Mouse (Mus musculus) forebrain, embryonic 11.5 days (tissue): ENCODE measurements around the gene Shisa3. TPM values are rescaled to one million over a fixed set of nuclear protein-coding genes. Genes with fewer than 3 reads are reported as not detected.

Source experiments
- ATAC-seq: fragments of 200-750 bp; cut with Nextera tagmentation; replicated peaks from 2 replicates; pipeline ENCODE4 v1.8.0; 2017; ENCODE audit warnings: moderate TSS enrichment; ENCODE audit not compliant: low FRiP score
- DNase-seq: peaks from one replicate; pipeline ENCODE4 v3.0.0-alpha.2; 2017; ENCODE audit warnings: low spot score
- H3K27ac ChIP-seq: fragments of 300-500 bp; sonication (generic); 2 replicates; pipeline ENCODE4 v1.5.1; 2014; ENCODE audit warnings: low read depth, low read length
- H3K27me3 ChIP-seq: fragments of 300-500 bp; sonication (generic); 2 replicates; pipeline ENCODE4 v1.6.1; 2014; ENCODE audit warnings: mild to moderate bottlenecking, low read length, mixed read lengths; ENCODE audit not compliant: control insufficient read depth, insufficient read depth
- H3K36me3 ChIP-seq: fragments of 300-500 bp; sonication (generic); 2 replicates; pipeline ENCODE4 v1.6.1; 2014; ENCODE audit warnings: mild to moderate bottlenecking, low read length, moderate library complexity, mixed read lengths; ENCODE audit not compliant: control insufficient read depth, insufficient read depth
- H3K4me1 ChIP-seq: fragments of 300-500 bp; sonication (generic); replicated peaks from 2 replicates; pipeline ENCODE4 v1.6.1; 2014; ENCODE audit warnings: low read length, mixed read lengths; ENCODE audit not compliant: control insufficient read depth, insufficient read depth
- H3K4me2 ChIP-seq: fragments of 300-500 bp; sonication (generic); 2 replicates; pipeline ENCODE4 v1.6.1; 2014; ENCODE audit warnings: low read depth, mild to moderate bottlenecking, low read length, moderate library complexity, mixed read lengths; ENCODE audit not compliant: severe bottlenecking
- H3K4me3 ChIP-seq: fragments of 300-500 bp; sonication (generic); 2 replicates; pipeline ENCODE4 v1.5.1; 2014; ENCODE audit warnings: low read depth, low read length
- H3K9ac ChIP-seq: fragments of 300-500 bp; sonication (generic); 2 replicates; pipeline ENCODE4 v1.6.1; 2014; ENCODE audit warnings: low read length
- H3K9me3 ChIP-seq: fragments of 300-500 bp; sonication (generic); 2 replicates; pipeline ENCODE4 v1.6.1; 2016; ENCODE audit warnings: low read length, mixed read lengths; ENCODE audit not compliant: control insufficient read depth
- WGBS: fragments of 180-500 bp; shearing (Covaris S2); extraction: QIAGEN DNeasy Blood & Tissue Kit; methylation state at CpG from one replicate; pipeline ENCODE4 v1.1.7; 2014; 5-methylcytosine and 5-hydroxymethylcytosine counted together
- polyA plus RNA-seq: library from polyadenylated mRNA; unstranded; fragments of >200 nt; fragmentation: Nextera tagmentation; extraction: Ambion mirVana; gene quantifications from 2 replicates; pipeline ENCODE4 v1.2.1, GENCODE M21; 2014

Gene Shisa3
- polyA plus RNA-seq, 1 experiment from 2014 or later, result 0.76 TPM

DNA sequence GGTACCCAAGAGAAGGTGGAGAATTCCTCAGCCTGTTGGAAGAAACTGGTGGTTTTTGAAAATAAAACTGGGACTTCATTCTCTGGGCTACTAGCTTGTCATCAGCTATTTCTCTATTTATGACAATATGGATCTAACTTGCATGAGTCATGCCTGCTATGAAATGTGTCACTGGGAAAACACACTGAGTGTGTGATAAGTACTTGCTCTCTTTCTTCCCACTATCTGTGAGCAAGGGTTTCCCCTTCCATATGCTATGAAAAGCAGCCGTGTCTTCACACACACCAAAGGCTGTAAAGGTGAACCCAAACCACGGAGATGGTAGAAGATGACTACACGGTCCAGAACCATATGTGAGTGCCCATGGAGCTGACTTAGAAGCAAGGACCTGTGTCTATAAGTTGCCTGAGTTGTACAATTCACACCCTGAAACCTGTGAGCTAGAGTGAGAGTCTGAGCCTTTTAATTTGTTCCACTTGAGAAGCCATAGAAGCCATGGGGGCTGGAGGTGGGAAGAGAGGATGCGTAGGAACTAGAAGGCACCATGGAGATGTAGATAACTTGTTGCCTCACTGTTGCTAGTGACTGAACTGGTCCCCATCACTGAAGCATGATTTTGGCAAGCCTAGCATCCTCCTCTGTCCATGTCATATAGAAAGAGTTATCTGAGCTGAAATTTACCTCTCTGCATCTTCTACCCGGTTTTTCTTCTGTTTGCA, 36.0 kb downstream of the Shisa3 start:
- DNase-seq (no peak), ATAC-seq (no peak)
- Histone ChIP-seq H3K27me3 (no peaks in the 10 kb centered on the region), H3K4me2 (no peak overlapping the region), H3K4me3 (no peak overlapping the region), H3K36me3 (no peaks in the 10 kb centered on the region), H3K9ac (no peak overlapping the region), H3K9me3 (no peaks in the 10 kb centered on the region), H3K27ac (no peak overlapping the region), H3K4me1 (no peaks in the 10 kb centered on the region)
- WGBS, result 91% methylated on average over 5 of the region's 5 CpGs

DNA sequence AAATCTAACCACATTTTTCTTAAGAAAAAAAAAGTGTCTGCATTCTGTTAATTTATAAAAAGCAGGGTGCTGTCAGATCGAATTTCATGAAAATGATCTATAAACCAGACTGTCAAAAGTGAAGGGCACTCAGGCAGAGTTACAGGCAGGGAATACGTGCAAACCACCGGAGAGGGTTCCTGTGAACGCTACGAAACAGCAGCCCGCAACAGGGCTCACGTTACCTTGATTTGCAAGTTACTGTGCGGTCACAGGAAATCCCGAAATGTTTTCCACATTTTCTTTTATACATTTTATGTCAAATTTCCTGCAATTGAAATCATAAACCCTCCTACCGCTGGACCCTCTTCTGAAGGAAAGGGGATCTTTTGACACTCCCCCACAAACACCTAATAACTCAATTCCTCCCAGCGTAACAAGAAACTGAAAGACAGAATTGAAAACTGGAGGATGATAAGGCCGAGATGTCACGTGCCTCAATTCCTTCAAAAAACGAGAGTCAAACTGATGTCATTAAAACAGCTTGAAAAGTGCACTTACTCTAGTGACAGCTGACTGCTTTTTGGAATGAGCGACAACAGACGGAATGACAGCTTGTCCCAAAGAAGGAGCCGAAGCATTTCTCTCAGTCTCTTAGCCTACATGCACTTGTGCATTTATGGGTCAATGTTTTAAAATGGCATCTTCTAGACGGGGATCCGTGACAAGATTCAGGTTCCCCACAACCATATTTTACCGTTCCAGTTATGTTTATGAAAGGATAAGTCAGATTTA, 39.3 kb downstream of the Shisa3 start:
- Histone ChIP-seq H3K4me3 (no peak overlapping the region), H3K4me1 (no peaks in the 10 kb centered on the region), H3K36me3 (no peaks in the 10 kb centered on the region), H3K9me3 (no peaks in the 10 kb centered on the region), H3K4me2 (no peak overlapping the region), H3K9ac (no peak overlapping the region), H3K27ac (no peak overlapping the region), H3K27me3 (no peaks in the 10 kb centered on the region)
- ATAC-seq (no peak), DNase-seq (no peak)
- 90% methylated on average over 20 of the region's 20 CpGs for WGBS

DNA sequence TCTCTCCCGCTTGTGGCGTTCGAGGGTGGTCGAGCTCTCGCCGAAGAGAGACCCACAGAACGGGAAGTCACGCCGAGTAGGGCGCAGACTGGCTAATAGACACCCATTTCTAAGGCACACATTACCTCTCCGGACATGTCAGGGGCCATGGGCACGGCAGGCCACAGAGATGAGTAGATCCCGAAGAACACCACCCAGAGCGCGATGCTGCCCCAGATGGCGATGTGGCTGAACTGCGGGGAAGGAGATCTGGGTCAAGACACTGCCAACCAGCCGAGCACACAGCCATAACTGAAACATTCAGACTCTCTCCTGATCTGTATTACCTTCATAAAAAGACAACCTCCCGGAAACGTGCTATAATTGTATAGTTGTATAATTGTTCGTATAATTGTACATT, 39.9 kb downstream of the Shisa3 start:
- Histone ChIP-seq H3K36me3 (no peaks in the 10 kb centered on the region), H3K4me1 (no peaks in the 10 kb centered on the region), H3K27ac (no peak overlapping the region), H3K9ac (no peak overlapping the region), H3K4me2 (no peak overlapping the region), H3K9me3 (no peaks in the 10 kb centered on the region), H3K27me3 (no peaks in the 10 kb centered on the region), H3K4me3 (no peak overlapping the region)
- no peak for ATAC-seq
- WGBS, result 76% methylated on average over 21 of the region's 21 CpGs
- DNase-seq, result no peak

DNA sequence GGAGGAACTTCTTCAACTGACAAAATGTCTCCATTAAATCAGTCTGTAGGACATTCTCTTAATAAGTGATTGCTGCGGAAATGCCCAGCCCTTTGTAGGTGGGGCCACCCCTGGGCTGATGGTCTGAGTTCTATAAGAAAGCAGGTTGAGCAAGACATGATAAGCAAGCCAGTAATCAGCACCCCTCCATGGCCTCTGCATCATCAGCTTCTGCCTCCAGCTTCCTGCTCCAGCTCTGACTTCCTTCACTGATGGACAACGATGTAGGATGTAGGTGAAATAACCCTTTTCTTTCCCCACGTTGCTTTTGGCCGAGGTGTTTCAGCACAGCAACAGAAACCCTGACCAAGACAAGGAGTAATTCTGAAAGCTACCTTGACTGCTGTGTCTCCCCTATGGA, 41.5 kb downstream of the Shisa3 start:
- Histone ChIP-seq H3K4me2 (no peak overlapping the region), H3K36me3 (0 out of 2 replicates have a peak, but pooled peaks cover under 1% of the 10 kb centered on the region), H3K4me1 (no peaks in the 10 kb centered on the region), H3K9me3 (no peaks in the 10 kb centered on the region), H3K9ac (no peak overlapping the region), H3K27ac (no peak overlapping the region), H3K4me3 (no peak overlapping the region), H3K27me3 (no peaks in the 10 kb centered on the region)
- ATAC-seq, result no peak
- DNase-seq, result no peak
- 91% methylated on average over 4 of the region's 4 CpGs for WGBS

DNA sequence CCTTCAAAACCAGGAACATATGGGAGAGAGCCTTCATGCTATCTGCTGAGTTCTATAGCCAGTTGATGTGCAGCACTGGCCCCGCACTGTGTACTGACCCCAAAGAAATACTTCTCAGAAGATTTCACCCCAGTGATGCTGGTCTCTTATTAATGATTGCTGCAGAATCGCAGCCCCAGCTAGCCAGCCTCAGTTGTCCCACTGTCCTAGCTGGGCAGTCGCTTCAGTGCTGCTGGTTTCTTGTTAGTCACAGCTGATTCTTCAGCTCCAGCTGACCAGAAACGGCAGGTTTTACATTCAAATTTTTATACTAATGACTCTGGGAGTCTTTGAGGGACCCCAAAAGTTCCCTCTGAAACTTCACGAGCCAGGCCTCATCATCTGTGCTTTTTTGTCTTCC, 42.3 kb downstream of the Shisa3 start:
- no peaks in the 10 kb centered on the region for H3K9me3 ChIP-seq
- no peak overlapping the region for H3K4me2 ChIP-seq
- H3K27ac ChIP-seq, result no peak overlapping the region
- no peak overlapping the region for H3K9ac ChIP-seq
- H3K4me3 ChIP-seq, result no peak overlapping the region
- WGBS, result 92% methylated on average over 5 of the region's 5 CpGs
- no peaks in the 10 kb centered on the region for H3K27me3 ChIP-seq
- no peaks in the 10 kb centered on the region for H3K4me1 ChIP-seq
- H3K36me3 ChIP-seq, result 0 out of 2 replicates have a peak, but pooled peaks cover 2% of the 10 kb centered on the region
- DNase-seq (no peak), ATAC-seq (no peak)

DNA sequence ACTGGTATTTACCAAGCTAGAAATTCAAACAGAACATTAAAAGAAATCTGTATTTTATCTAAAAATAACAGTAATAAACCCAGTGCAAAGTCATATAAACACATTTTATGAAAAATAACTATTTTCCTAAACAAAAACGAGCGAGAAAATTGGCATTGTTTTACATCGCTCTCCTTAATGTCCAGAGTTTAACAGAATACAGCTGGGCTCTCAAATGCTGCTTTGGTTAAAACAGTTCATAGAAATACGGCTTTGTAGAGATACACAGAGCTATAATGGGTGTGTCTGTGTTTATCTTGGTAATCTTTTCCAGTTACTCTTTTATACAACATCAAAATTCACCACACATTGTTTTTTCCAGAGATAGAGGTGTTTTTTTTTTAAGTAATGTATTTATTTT, 44.8 kb downstream of the Shisa3 start:
- ATAC-seq (no peak), DNase-seq (no peak)
- H3K4me1 ChIP-seq, result peaks cover 2% of the 10 kb centered on the region; the same call in 1 of the 2 replicates
- no peak overlapping the region for H3K4me3 ChIP-seq
- WGBS, result 89% methylated on average over 4 of the region's 4 CpGs
- no peak overlapping the region for H3K9ac ChIP-seq
- peaks cover 2% of the 10 kb centered on the region; the same call in 1 of the 2 replicates for H3K27me3 ChIP-seq
- H3K36me3 ChIP-seq, result 0 out of 2 replicates have a peak, but pooled peaks cover 2% of the 10 kb centered on the region
- H3K9me3 ChIP-seq, result no peaks in the 10 kb centered on the region
- no peak overlapping the region for H3K27ac ChIP-seq
- no peak overlapping the region for H3K4me2 ChIP-seq

DNA sequence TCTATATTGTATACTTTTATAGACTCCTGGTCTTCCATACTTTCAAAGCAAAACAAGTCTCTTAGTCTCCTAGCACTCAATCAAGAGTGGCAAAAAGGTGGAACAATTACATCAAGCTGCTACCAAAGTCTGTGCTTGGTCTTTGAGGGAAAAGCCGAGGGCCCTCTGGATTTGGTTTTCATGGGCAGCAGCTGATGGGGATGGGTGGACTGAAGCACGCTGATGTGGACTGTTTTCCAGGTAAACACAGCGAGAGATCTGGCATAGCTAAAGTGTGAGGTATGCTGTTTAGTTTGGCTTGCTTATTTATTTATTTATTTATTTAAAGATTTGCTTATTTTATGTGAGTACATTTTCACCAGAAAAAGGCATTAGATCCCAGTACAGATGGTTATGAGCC, 45.9 kb downstream of the Shisa3 start:
- DNase-seq (no peak), ATAC-seq (no peak)
- WGBS, result 95% methylated on average over 3 of the region's 3 CpGs
- H3K9me3 ChIP-seq, result no peaks in the 10 kb centered on the region
- H3K4me2 ChIP-seq, result no peak overlapping the region
- H3K9ac ChIP-seq, result no peak overlapping the region
- no peak overlapping the region for H3K27ac ChIP-seq
- no peak overlapping the region for H3K4me3 ChIP-seq
- peaks cover 3% of the 10 kb centered on the region; the same call in 1 of the 2 replicates for H3K4me1 ChIP-seq
- peaks cover 2% of the 10 kb centered on the region; the same call in 1 of the 2 replicates for H3K27me3 ChIP-seq
- 0 out of 2 replicates have a peak, but pooled peaks cover 2% of the 10 kb centered on the region for H3K36me3 ChIP-seq

DNA sequence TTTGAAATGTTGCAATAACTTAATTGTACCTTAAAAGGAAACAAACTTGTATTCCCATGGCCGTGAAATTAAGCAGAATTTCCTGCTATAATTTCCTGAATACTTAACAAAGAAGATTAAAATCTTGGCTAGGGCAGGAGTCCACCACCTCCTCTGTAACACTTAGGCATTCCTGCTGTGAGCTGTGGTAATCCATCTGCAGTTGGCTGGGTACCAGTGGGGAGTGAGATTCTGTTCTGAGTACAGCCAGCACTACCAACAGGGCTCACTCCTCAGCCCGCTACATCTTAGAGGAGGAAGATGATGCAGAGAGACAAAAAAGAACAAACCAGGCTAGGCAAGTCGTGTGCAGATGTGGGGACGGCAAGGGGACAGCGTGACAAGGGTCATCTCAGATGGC, 46.9 kb downstream of the Shisa3 start:
- Histone ChIP-seq H3K4me1 (peaks cover 3% of the 10 kb centered on the region; the same call in 1 of the 2 replicates), H3K9me3 (no peaks in the 10 kb centered on the region), H3K27ac (no peak overlapping the region), H3K27me3 (peaks cover 5% of the 10 kb centered on the region; the same call in 1 of the 2 replicates), H3K4me2 (no peak overlapping the region), H3K4me3 (no peak overlapping the region), H3K9ac (no peak overlapping the region), H3K36me3 (0 out of 2 replicates have a peak, but pooled peaks cover 2% of the 10 kb centered on the region)
- no peak for DNase-seq
- ATAC-seq, result no peak
- WGBS, result 63% methylated on average over 5 of the region's 5 CpGs
